Mouse (Mus musculus): Measurements from ENCODE around the gene 9530077C05Rik.
A peak's percentile ranks its signal among the peaks of the same experiment; 100 is the strongest.

- TF ChIP-seq CTCF (IDR thresholded peaks at IDR 0.05) (peak; percentile 47), EP300 (IDR thresholded peaks at IDR 0.05) (no peak)
Observed at GRCm38 (mm10) chr9:22372760-22373159, 38.6 kb upstream of the 9530077C05Rik start.
